Mouse (Mus musculus) bone marrow, adult 2 months (tissue): ENCODE measurements around the gene Spata16. TPM values are rescaled to one million over a fixed set of nuclear protein-coding genes. Genes with fewer than 3 reads are reported as not detected.

ENCODE experiments used
- H3K27ac ChIP-seq: fragments of 200-500 bp; 2 replicates; pipeline ENCODE4 v1.5.1; 2012; ENCODE audit warnings: low read depth, mild to moderate bottlenecking, control low read depth, inconsistent platforms, low read length; ENCODE audit not compliant: control insufficient read depth, poor library complexity, insufficient read depth
- H3K4me1 ChIP-seq: fragments of 200-500 bp; 2 replicates; pipeline ENCODE4 v1.6.1; 2011; ENCODE audit warnings: low read length; ENCODE audit not compliant: control insufficient read depth, insufficient read depth
- H3K4me3 ChIP-seq: fragments of 200-500 bp; replicated peaks from 2 replicates; pipeline ENCODE3; 2011; ENCODE audit warnings: mild to moderate bottlenecking, low read depth, low read length, control low read depth; ENCODE audit not compliant: control insufficient read depth
- CTCF ChIP-seq: fragments of 200-500 bp; IDR thresholded peaks from 2 replicates; pipeline ENCODE4 v1.5.1; 2011; ENCODE audit warnings: low read length, control low read depth; ENCODE audit not compliant: control insufficient read depth, insufficient read depth
- POLR2A ChIP-seq: fragments of 200-500 bp; IDR thresholded peaks from 2 replicates; pipeline ENCODE4 v1.6.1; 2011; ENCODE audit warnings: low read depth, mild to moderate bottlenecking, control low read depth, low read length, borderline replicate concordance; ENCODE audit not compliant: control insufficient read depth
- WGBS: fragments of 180-500 bp; shearing (Covaris S2); methylation state at CpG from one replicate; pipeline ENCODE4 v1.1.7; 2018; 5-methylcytosine and 5-hydroxymethylcytosine counted together
- polyA plus RNA-seq: library from polyadenylated mRNA; stranded (reverse); fragments of >200 nt; gene quantifications from 2 replicates; pipeline ENCODE4 v1.2.4, GENCODE M21; 2011; ENCODE audit warnings: low replicate concordance; ENCODE audit not compliant: missing spikeins, insufficient read depth, insufficient read length

The Spata16 gene
- 3.0 TPM in 1 of 2 replicates, not detected in the other for polyA plus RNA-seq

GRCm38 (mm10) chr3:26637402-26637801, at the start of gene Spata16:
TSS of gene Spata16 (plus strand) at chr3:26637620.
- Histone ChIP-seq H3K27ac (no peak within 1 kb of the TSS), H3K4me3 (no peak within 1 kb of the TSS), H3K4me1 (no peaks in the 10 kb centered on the region)
- no peak for TF ChIP-seq CTCF
- no peak for TF ChIP-seq POLR2A
- 59% methylated on average over 11 of the region's 11 CpGs for WGBS

DNA sequence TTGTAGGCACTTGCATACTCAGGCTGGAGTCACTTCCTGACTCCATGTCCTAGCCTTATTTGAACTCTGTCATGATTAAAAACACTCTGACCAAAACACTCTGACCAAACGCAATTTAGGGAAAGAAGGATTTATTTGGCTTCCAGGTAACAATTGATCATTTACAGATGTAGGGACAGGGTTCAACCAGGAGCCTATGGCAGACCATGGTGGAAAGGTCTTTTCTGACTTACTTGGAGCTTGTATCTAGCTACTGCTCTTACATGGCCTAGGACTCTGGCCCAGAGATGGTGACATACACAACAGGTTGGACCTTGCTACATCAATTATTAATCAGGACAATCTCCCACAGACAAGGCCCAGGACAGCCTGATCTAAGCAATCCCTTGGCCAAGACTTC, 32.6 kb upstream of the Spata16 start:
- WGBS, result 80% methylated on average over 1 of the region's 1 CpGs

GRCm38 (mm10) chr3:26608531-26608930, 28.9 kb upstream of the Spata16 start:
- no peaks in the 10 kb centered on the region for H3K4me1 ChIP-seq
- TF ChIP-seq POLR2A (no peak), CTCF (no peak)
- no peak overlapping the region for H3K4me3 ChIP-seq
- WGBS, result 67% methylated on average over 5 of the region's 5 CpGs
- no peak overlapping the region for H3K27ac ChIP-seq

More for the DNA sequence above, 32.6 kb upstream of the Spata16 start:
- no peak overlapping the region for H3K27ac ChIP-seq
- H3K4me3 ChIP-seq, result no peak overlapping the region
- no peaks in the 10 kb centered on the region for H3K4me1 ChIP-seq
- TF ChIP-seq CTCF (no peak), POLR2A (no peak)

GRCm38 (mm10) chr3:26639214-26639613, 1.8 kb downstream of the Spata16 start:
- 85% methylated on average over 9 of the region's 9 CpGs for WGBS
- TF ChIP-seq POLR2A (no peak), CTCF (no peak)

DNA sequence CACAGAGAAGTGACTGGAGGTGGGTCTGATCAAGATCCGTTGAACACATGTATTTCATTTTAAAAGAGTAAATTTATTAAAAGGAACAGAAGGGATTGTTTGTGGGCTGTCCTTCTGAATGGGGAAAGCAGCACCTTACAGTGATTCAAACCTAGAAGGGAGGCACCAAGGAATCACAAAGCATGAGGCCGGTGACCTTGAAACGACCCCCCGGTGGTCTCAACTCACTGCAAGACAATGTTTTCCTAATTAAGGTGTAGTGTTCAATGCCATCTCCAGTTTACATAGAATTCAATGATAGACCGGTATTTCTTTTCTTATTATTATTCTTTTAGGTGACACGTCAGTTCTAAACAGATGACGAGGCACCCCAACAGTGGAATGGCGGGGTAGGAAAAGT, 2.4 kb downstream of the Spata16 start:
- Histone ChIP-seq H3K4me1 (no peaks in the 10 kb centered on the region), H3K4me3 (no peak overlapping the region), H3K27ac (no peak overlapping the region)
- TF ChIP-seq CTCF, result no peak
- no peak for TF ChIP-seq POLR2A
- 87% methylated on average over 8 of the region's 8 CpGs for WGBS

More at GRCm38 (mm10) chr3:26639214-26639613, 1.8 kb downstream of the Spata16 start:
- H3K4me3 ChIP-seq, result no peak overlapping the region
- no peaks in the 10 kb centered on the region for H3K4me1 ChIP-seq
- no peak overlapping the region for H3K27ac ChIP-seq

GRCm38 (mm10) chr3:26640321-26641075, 3.1 kb downstream of the Spata16 start:
- Histone ChIP-seq H3K4me1 (no peaks in the 10 kb centered on the region), H3K27ac (no peak overlapping the region), H3K4me3 (no peak overlapping the region)
- no peak for TF ChIP-seq POLR2A
- no peak for TF ChIP-seq CTCF
- 75% methylated on average over 8 of the region's 8 CpGs for WGBS

DNA sequence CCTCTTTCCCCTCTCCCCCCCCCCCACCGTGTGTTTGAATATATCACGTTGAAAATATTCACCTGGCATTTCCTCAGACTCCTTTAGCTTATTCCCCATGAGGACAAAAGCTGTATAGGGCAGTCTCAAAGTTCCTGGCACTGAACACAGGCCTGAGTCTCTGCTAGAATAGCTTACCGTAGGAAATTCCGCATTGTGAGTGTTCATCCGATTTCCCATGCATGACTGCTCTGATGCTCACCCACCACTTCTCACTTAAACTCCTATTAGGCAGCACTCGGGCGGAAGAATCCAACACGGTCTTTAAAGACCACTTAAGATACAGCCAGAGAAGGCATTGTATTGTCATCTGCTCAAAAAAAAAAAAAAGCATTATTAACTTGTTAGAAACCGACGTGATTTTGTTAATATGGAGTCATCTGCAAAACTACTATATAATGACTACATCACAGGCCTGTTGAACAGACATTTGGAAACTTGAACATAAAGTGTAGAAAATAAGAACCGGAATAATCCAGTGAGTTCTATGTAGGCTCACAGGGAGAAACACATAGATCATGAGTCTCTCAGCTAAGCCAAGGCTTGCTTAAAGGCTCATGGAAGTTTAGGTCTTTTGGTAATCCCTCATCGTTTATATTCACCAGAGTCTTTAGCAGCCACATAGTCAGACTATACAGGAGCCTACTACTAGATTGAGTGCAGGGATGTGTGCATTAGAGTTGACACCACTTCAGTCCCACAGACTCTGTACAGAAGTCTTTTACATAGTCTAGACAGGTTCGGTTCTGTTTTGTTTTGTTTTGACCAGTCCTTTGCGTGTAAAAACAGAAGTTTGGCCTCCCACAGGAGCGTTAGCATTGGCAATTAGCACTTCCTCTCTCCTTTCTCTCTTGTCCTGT, 4.2 kb downstream of the Spata16 start:
- H3K27ac ChIP-seq, result no peak overlapping the region
- H3K4me1 ChIP-seq, result no peaks in the 10 kb centered on the region
- no peak overlapping the region for H3K4me3 ChIP-seq
- TF ChIP-seq CTCF, result no peak
- no peak for TF ChIP-seq POLR2A
- WGBS, result 78% methylated on average over 15 of the region's 15 CpGs

GRCm38 (mm10) chr3:26644136-26644535, 6.7 kb downstream of the Spata16 start:
- no peaks in the 10 kb centered on the region for H3K4me1 ChIP-seq
- H3K27ac ChIP-seq, result no peak overlapping the region
- 73% methylated on average over 1 of the region's 1 CpGs for WGBS
- no peak for TF ChIP-seq CTCF
- no peak for TF ChIP-seq POLR2A
- H3K4me3 ChIP-seq, result no peak overlapping the region
